Mouse (Mus musculus): ENCODE results near the gene Ublcp1. TPM values are rescaled to one million over a fixed set of nuclear protein-coding genes. Genes with fewer than 3 reads are reported as not detected.

Gene Ublcp1
- polyA plus RNA-seq, 1 experiment from 2014 or later: 63.9 TPM

- no peak overlapping the region for H3K9ac ChIP-seq (ENCODE audit: low read length)
- no peak for ATAC-seq (replicated peaks; ENCODE audit: low FRiP score, low TSS enrichment, low read depth)
- H3K9me3 ChIP-seq (ENCODE audit: control insufficient read depth, low read length): no peaks in the 10 kb centered on the region
- no peak overlapping the region for H3K27ac ChIP-seq (ENCODE audit: low read depth)
- H3K27me3 ChIP-seq (replicated peaks; ENCODE audit: control insufficient read depth, insufficient read depth, low read length): no peaks in the 10 kb centered on the region
- H3K4me1 ChIP-seq (replicated peaks; ENCODE audit: control insufficient read depth, insufficient read depth, low read length): peaks cover 7% of the 10 kb centered on the region; the same call in 1 of the 2 replicates
- 76% methylated on average over 7 of the region's 7 CpGs for WGBS
- no peak overlapping the region for H3K4me3 ChIP-seq (ENCODE audit: low read depth, low read length)
- no peak overlapping the region for H3K4me2 ChIP-seq (ENCODE audit: low read length)
- no peak for DNase-seq (ENCODE audit: low spot score)
- H3K36me3 ChIP-seq (ENCODE audit: control insufficient read depth, insufficient read depth, low read length): no peaks in the 10 kb centered on the region
Observed at GRCm38 (mm10) chr11:44500966-44501365, 30.7 kb upstream of the Ublcp1 start.

GRCm38 (mm10) chr11:44498412-44499272 lies 28.3 kb upstream of the Ublcp1 start:
- H3K4me1 ChIP-seq (replicated peaks; ENCODE audit: control insufficient read depth, insufficient read depth, low read length): peaks cover 7% of the 10 kb centered on the region; the same call in 1 of the 2 replicates
- DNase-seq (ENCODE audit: low spot score) (no peak), ATAC-seq (replicated peaks; ENCODE audit: low FRiP score, low TSS enrichment, low read depth) (no peak)
- no peak overlapping the region for H3K9ac ChIP-seq (ENCODE audit: low read length)
- 44% methylated on average over 13 of the region's 13 CpGs for WGBS
- no peaks in the 10 kb centered on the region for H3K27me3 ChIP-seq (replicated peaks; ENCODE audit: control insufficient read depth, insufficient read depth, low read length)
- H3K4me2 ChIP-seq (ENCODE audit: low read length): no peak overlapping the region
- H3K36me3 ChIP-seq (ENCODE audit: control insufficient read depth, insufficient read depth, low read length): no peaks in the 10 kb centered on the region
- H3K27ac ChIP-seq (ENCODE audit: low read depth): no peak overlapping the region
- no peaks in the 10 kb centered on the region for H3K9me3 ChIP-seq (ENCODE audit: control insufficient read depth, low read length)
- no peak overlapping the region for H3K4me3 ChIP-seq (ENCODE audit: low read depth, low read length)

DNA sequence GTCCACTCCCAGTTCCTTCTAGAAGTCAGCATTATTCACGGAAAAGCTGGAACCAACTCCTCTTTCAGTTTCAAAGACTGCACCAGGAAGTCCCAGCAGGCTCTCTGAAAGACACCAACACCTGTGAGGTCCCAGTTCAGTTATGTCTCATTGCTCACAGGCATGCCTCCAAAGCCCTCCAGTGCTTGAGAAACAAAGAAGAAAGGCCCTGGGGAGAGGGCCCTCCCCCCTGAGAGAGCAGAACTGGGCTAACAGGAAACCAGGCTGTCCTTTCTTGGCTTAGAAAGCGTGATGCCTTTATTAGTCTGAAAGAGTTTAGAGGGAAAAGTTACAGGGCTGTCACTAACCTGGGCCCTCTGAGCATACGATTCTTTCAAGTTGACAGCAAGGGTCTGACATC lies 25.9 kb upstream of the Ublcp1 start:
- DNase-seq (ENCODE audit: low spot score): peak; percentile 58
- no peak overlapping the region for H3K4me2 ChIP-seq (ENCODE audit: low read length)
- no peak overlapping the region for H3K4me3 ChIP-seq (ENCODE audit: low read depth, low read length)
- H3K27me3 ChIP-seq (replicated peaks; ENCODE audit: control insufficient read depth, insufficient read depth, low read length): no peaks in the 10 kb centered on the region
- H3K9me3 ChIP-seq (ENCODE audit: control insufficient read depth, low read length): no peaks in the 10 kb centered on the region
- WGBS: 62% methylated on average over 3 of the region's 3 CpGs
- peaks cover 7% of the 10 kb centered on the region; the same call in 1 of the 2 replicates for H3K4me1 ChIP-seq (replicated peaks; ENCODE audit: control insufficient read depth, insufficient read depth, low read length)
- no peaks in the 10 kb centered on the region for H3K36me3 ChIP-seq (ENCODE audit: control insufficient read depth, insufficient read depth, low read length)
- no peak for ATAC-seq (replicated peaks; ENCODE audit: low FRiP score, low TSS enrichment, low read depth)
- no peak overlapping the region for H3K9ac ChIP-seq (ENCODE audit: low read length)
- no peak overlapping the region for H3K27ac ChIP-seq (ENCODE audit: low read depth)

DNA sequence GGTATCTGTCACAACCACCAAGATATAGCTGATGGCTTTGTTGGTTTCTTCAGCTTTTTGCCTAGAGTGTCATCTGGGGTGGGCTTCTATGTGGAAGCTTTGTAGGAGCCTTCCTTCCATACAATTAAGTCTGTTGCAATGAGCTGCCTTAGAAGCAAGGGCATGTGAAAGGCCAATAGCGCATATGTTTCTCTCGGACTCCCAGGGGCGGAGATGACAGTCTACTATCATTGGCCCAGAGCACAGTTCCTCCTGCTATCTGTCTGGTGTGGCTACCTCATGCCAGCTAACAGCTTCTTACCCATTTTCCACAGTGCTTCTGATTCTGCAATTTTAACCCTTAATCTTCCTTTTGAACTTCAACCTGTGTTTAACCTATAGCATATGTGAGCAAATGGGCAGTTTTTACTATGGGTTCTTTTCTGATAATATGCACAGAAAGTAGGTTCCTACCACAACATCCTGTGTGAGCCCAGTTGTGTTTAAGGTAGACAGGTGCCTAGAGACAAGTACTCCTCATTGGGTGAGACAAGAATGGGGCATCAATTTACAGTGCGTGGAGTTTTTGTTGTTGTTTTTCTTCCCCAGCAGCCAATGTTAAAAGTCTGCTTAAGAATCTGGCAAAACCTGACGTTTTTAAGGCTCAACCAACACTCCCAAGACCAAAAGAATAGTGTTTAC lies 24.5 kb upstream of the Ublcp1 start:
- Histone ChIP-seq H3K27ac (ENCODE audit: low read depth) (no peak overlapping the region), H3K9ac (ENCODE audit: low read length) (no peak overlapping the region), H3K4me1 (replicated peaks; ENCODE audit: control insufficient read depth, insufficient read depth, low read length) (peaks cover 7% of the 10 kb centered on the region; the same call in 1 of the 2 replicates), H3K4me3 (ENCODE audit: low read depth, low read length) (no peak overlapping the region), H3K4me2 (ENCODE audit: low read length) (no peak overlapping the region), H3K27me3 (replicated peaks; ENCODE audit: control insufficient read depth, insufficient read depth, low read length) (no peaks in the 10 kb centered on the region), H3K36me3 (ENCODE audit: control insufficient read depth, insufficient read depth, low read length) (no peaks in the 10 kb centered on the region), H3K9me3 (ENCODE audit: control insufficient read depth, low read length) (no peaks in the 10 kb centered on the region)
- DNase-seq (ENCODE audit: low spot score) (no peak), ATAC-seq (replicated peaks; ENCODE audit: low FRiP score, low TSS enrichment, low read depth) (no peak)
- WGBS: 78% methylated on average over 5 of the region's 5 CpGs

GRCm38 (mm10) chr11:44489117-44489516 lies 18.8 kb upstream of the Ublcp1 start:
- H3K9ac ChIP-seq (ENCODE audit: low read length): no peak overlapping the region
- no peaks in the 10 kb centered on the region for H3K4me1 ChIP-seq (replicated peaks; ENCODE audit: control insufficient read depth, insufficient read depth, low read length)
- H3K4me2 ChIP-seq (ENCODE audit: low read length): no peak overlapping the region
- H3K36me3 ChIP-seq (ENCODE audit: control insufficient read depth, insufficient read depth, low read length): no peaks in the 10 kb centered on the region
- no peaks in the 10 kb centered on the region for H3K9me3 ChIP-seq (ENCODE audit: control insufficient read depth, low read length)
- no peak overlapping the region for H3K27ac ChIP-seq (ENCODE audit: low read depth)
- DNase-seq (ENCODE audit: low spot score): no peak
- H3K4me3 ChIP-seq (ENCODE audit: low read depth, low read length): no peak overlapping the region
- WGBS: 100% methylated on average over 1 of the region's 1 CpGs
- no peaks in the 10 kb centered on the region for H3K27me3 ChIP-seq (replicated peaks; ENCODE audit: control insufficient read depth, insufficient read depth, low read length)
- ATAC-seq (replicated peaks; ENCODE audit: low FRiP score, low TSS enrichment, low read depth): no peak

DNA sequence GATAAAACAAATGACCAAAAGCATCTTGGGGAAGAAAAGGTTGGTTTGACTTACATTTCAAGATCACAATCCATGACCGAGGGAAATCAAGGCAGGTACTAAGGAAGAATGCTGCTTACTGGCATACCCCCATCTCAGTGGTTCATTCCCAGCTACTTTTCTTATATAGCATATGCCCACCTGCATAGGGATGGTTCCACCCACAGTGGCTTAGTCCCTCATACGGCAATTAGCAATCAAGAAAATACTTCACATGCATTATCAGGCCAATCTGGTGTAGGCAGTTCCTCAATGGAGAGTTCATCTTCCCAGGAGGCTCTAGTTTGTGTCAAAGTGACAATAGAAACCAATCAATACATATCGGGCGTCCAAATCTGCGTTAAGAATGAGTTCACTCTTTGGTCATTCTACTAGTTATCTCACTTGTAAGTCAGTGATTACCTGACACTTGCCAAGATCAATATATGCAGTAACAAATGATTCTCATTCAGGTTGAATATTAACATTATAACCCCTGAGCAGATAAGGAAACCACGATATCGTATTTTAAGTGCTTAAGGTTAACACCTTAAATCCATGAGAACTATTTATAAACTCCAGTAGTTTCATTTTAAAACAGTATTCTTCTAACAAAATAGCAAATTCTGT lies 14.9 kb upstream of the Ublcp1 start:
- H3K27ac ChIP-seq (ENCODE audit: low read depth): no peak overlapping the region
- no peak overlapping the region for H3K9ac ChIP-seq (ENCODE audit: low read length)
- H3K36me3 ChIP-seq (ENCODE audit: control insufficient read depth, insufficient read depth, low read length): no peaks in the 10 kb centered on the region
- no peaks in the 10 kb centered on the region for H3K9me3 ChIP-seq (ENCODE audit: control insufficient read depth, low read length)
- H3K4me2 ChIP-seq (ENCODE audit: low read length): no peak overlapping the region
- H3K4me3 ChIP-seq (ENCODE audit: low read depth, low read length): no peak overlapping the region
- WGBS: 75% methylated on average over 7 of the region's 7 CpGs
- DNase-seq (ENCODE audit: low spot score) (no peak), ATAC-seq (replicated peaks; ENCODE audit: low FRiP score, low TSS enrichment, low read depth) (0 out of 2 replicates have a peak, but pooled peaks have one; percentile 27)
- no peaks in the 10 kb centered on the region for H3K27me3 ChIP-seq (replicated peaks; ENCODE audit: control insufficient read depth, insufficient read depth, low read length)
- no peaks in the 10 kb centered on the region for H3K4me1 ChIP-seq (replicated peaks; ENCODE audit: control insufficient read depth, insufficient read depth, low read length)

DNA sequence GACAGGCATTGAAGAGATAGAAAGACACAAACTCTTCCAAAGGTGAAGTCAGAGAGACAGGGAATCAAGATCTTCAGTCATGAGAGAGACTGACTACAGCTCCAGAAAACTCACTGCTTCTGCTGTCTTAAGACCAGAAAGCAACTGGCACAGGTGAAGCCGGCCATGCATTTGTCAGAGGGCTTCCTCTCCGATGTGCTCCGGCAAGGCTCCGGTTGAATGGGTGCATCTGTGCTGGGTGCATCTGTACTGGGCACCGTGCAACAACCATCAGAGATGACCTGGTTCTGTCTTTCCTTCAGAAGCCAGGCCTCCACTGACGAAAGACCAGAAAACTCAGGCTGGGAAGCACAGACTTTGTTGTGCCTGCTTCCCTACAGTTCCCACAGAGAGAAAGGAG lies 9.9 kb upstream of the Ublcp1 start:
- H3K9ac ChIP-seq (ENCODE audit: low read length): no peak overlapping the region
- 89% methylated on average over 6 of the region's 6 CpGs for WGBS
- no peaks in the 10 kb centered on the region for H3K36me3 ChIP-seq (ENCODE audit: control insufficient read depth, insufficient read depth, low read length)
- no peak overlapping the region for H3K27ac ChIP-seq (ENCODE audit: low read depth)
- ATAC-seq (replicated peaks; ENCODE audit: low FRiP score, low TSS enrichment, low read depth) (no peak), DNase-seq (ENCODE audit: low spot score) (no peak)
- no peak overlapping the region for H3K4me2 ChIP-seq (ENCODE audit: low read length)
- H3K9me3 ChIP-seq (ENCODE audit: control insufficient read depth, low read length): no peaks in the 10 kb centered on the region
- no peak overlapping the region for H3K4me3 ChIP-seq (ENCODE audit: low read depth, low read length)
- no peaks in the 10 kb centered on the region for H3K4me1 ChIP-seq (replicated peaks; ENCODE audit: control insufficient read depth, insufficient read depth, low read length)
- no peaks in the 10 kb centered on the region for H3K27me3 ChIP-seq (replicated peaks; ENCODE audit: control insufficient read depth, insufficient read depth, low read length)

GRCm38 (mm10) chr11:44478382-44478781 lies 8.1 kb upstream of the Ublcp1 start:
- ATAC-seq (replicated peaks; ENCODE audit: low FRiP score, low TSS enrichment, low read depth) (no peak), DNase-seq (ENCODE audit: low spot score) (no peak)
- Histone ChIP-seq H3K9me3 (ENCODE audit: control insufficient read depth, low read length) (no peaks in the 10 kb centered on the region), H3K9ac (ENCODE audit: low read length) (no peak overlapping the region), H3K4me3 (ENCODE audit: low read depth, low read length) (no peak overlapping the region), H3K4me1 (replicated peaks; ENCODE audit: control insufficient read depth, insufficient read depth, low read length) (no peaks in the 10 kb centered on the region), H3K4me2 (ENCODE audit: low read length) (no peak overlapping the region), H3K27ac (ENCODE audit: low read depth) (no peak overlapping the region), H3K27me3 (replicated peaks; ENCODE audit: control insufficient read depth, insufficient read depth, low read length) (no peaks in the 10 kb centered on the region), H3K36me3 (ENCODE audit: control insufficient read depth, insufficient read depth, low read length) (no peaks in the 10 kb centered on the region)
- 84% methylated on average over 4 of the region's 4 CpGs for WGBS

Measured in intestine, embryonic 14.5 days (tissue).